Mouse (Mus musculus) hematopoietic stem cell, adult 5-6 weeks (primary cell): ENCODE results near the gene Ddb2. TPM values are rescaled to one million over a fixed set of nuclear protein-coding genes. Genes with fewer than 3 reads are reported as not detected.
A peak's percentile ranks its signal among the peaks of the same experiment; 100 is the strongest.
"Not testable (repeated sequence)": the region's sequence is repeated elsewhere in the genome, so short reads cannot be mapped to it uniquely, and the experiment has no call there.

Experiments used
- ATAC-seq, 2 experiments: fragments of 125-278 bp in 1 of 2; replicated peaks in 1 of 2; 2 replicates each; pipeline ENCODE4 v1.8.0; 2016 to 2017; ENCODE audit warnings: inconsistent platforms in 2 of 2, mild to moderate bottlenecking in 2 of 2, moderate number of reproducible peaks in 2 of 2, low read depth in 1 of 2, moderate TSS enrichment in 1 of 2; ENCODE audit not compliant: low FRiP score in 2 of 2, poor library complexity in 2 of 2, severe bottlenecking in 2 of 2, insufficient read depth in 1 of 2, low TSS enrichment in 1 of 2
- total RNA-seq: library from RNA; stranded (forward); fragments of 172-1452, 232-1000 nt; gene quantifications from 2 replicates; pipeline ENCODE4 v1.2.3, GENCODE M21; 2017

Ddb2 gene
- total RNA-seq, 1 experiment from 2014 or later, result 33.9 TPM

- peak in 1 of 2 experiments; percentile 22; a peak in 2 of 4 replicates for ATAC-seq
These were observed 20.6 kb upstream of the Ddb2 start for GRCm38 (mm10) chr2:91257126-91257980.

- ATAC-seq, result peak; percentile 19 to 41; a peak in 3 of 4 replicates
These were observed 19.7 kb upstream of the Ddb2 start for GRCm38 (mm10) chr2:91256256-91257125.

DNA sequence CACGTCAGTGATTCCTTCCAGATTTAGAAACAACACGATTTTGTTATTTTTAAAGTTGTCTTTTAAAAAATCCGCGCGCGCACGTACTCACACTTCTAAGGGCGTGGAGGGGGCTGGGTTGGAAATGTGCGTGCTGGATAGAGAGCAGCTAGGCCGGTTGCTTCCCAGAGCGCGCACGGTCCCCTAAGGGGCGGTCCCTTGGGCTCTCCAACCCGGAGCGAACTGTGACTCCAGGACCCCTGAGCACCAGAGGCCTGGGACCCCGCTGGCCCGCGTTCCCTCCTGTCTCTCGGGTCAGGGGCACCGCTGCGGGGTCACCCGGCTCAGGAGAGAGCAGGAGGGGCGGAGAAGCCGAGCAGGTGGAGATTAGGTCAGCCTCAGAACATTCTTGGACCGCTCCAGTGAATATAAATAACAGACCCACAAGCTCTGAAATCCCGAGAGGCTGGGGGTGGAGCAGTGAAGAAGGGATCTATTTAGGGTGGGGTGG, 18.9 kb upstream of the Ddb2 start, which contains the start of gene Pacsin3:
Gene Pacsin3, plus strand, starts transcription at position 294 of the 490 bp plus-strand sequence.
- no peak for ATAC-seq

DNA sequence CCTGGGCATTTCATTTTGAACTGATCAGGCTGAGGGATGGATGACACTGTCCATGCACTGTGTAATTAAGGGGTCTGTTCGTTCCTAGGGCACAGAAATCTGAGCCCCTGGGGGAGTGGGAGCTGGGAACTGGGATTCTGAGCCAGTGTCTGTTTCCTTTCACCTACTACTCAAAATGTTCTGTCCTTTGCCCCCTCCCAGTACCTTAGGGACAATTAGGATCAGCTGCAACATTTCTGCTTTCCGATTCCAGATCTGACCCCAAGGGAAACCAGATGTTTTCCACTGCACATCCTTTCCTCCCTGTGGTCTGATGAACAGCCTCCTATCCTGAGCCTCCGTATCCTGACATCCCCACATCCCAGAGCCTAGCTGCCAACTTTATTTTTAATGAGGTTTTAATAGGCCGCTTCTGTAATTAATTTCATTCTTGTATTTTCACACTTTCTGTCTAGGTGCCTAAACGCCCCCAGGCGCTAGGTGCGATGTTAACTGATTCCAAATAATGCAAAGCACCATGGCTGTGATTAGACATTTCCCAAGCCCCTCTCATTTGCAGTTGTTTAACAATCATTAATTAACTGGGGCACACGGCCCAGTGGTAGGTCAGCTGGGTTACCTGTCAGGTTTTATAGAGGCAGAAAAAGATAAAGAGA, 18.1 kb upstream of the Ddb2 start:
- ATAC-seq, result no peak

- ATAC-seq, result no peak
These were observed 15.7 kb upstream of the Ddb2 start for GRCm38 (mm10) chr2:91252512-91252911.

- ATAC-seq, result no peak
These were observed 15.2 kb upstream of the Ddb2 start for GRCm38 (mm10) chr2:91252001-91252400.

DNA sequence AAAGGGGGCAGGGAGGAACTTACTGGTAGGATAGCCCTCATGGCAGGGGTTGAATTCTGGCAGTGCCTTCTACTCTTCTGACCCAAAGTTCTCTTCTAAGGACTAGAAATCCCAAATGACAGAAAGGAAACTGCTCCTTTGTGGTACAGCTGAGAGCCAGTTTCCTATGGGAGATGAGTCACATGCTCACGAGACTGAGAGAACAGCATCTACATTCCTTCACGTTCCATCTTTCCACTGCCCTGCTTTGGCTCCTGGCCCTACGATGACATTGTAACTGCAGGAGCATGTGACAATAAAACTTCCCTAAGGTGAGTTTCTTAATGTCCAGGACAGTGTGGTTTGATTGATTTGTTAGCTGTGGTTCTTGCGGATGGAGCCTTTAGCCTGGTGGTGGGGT, 11.6 kb upstream of the Ddb2 start:
- ATAC-seq, result no peak

DNA sequence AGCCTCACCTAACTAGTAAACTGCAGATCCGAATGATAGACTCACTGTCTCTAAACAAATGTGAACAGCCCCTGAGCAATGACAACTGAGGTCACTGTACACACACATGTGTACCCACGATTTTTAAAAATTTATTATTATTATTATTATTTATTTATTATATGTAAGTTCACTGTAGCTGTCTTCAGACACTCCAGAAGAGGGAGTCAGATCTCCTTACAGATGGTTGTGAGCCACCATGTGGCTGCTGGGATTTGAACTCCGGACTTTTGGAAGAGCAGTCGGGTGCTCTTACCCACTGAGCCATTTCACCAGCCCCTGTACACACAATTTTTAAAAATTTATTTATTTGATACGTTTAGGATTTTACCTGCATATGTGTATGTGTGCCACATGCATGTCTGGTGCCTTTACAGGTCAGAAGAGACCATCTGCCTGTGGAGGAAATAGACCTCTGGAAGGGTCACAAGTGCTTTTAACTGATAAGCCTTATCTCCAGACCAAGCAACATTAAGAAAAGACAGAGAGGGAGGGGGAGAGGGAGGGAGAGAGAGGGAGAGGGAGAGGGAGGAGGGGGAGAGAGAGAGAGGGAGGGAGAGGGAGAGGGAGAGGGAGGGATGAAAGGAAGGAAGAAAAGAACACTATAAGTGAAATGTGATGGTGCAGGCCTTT, 7.9 kb upstream of the Ddb2 start:
- ATAC-seq, result no peak

DNA sequence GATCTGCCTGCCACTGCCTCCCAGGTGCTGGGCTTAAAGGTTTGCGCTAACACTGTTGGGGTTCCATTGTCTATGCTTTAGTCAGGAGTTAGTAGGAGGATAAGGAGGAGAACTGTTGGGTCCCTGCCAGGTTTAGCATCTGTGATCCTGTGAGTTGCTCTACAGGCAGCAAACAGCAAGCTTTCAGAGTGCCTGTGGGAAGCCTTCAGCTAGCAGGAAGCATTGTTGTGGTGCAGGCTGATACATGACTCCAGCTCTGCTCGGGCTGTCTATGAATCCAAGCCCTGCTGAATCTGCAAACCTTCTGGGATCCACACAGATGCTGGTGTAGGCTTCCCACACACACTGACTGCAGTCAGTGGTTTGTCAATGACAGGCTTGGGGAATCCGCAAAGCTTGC, 6.6 kb upstream of the Ddb2 start:
- no peak for ATAC-seq

DNA sequence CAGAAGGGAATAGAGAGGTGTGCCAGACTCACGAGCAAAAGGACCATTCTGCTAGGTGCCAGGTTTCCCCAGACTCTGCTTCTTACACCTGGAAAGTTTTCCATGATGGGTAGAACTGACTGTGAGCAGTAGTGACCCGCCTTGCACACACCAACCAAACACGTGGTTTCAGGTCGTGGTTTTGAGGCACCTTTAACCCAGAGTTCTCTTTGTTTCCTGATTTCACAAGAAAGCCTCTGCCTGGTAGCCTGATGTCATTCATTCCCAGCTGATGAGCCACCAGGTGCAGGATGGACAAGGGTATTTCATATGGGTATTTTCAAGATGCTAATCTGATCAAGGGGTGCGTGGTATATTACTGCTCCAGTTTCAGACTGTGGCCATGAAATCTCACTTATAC, 5.8 kb upstream of the Ddb2 start:
- ATAC-seq, result no peak

- not testable (repeated sequence) for ATAC-seq
These were observed 814 bp upstream of the Ddb2 start for GRCm38 (mm10) chr2:91237511-91238080.

GRCm38 (mm10) chr2:91229735-91230134, 7.0 kb downstream of the Ddb2 start:
- no peak for ATAC-seq

DNA sequence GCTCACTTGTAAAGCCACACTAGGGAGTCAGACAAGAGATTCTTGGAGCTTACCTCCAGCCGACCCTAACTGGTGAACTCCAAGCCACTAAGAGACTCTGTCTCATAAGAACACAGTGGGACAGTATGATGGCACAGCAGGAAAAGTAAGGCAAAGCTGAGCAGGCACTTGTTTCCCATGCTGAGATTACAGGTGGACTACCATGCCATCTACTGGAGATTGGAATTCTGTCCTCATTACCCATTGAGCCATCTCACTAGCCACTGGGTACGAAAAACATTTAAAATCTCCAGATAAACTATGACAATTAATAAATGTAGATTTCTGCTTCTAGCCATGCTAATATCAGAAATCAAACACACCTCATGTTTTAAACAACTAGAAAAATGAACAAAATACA, 13.2 kb downstream of the Ddb2 start:
- ATAC-seq, result no peak

DNA sequence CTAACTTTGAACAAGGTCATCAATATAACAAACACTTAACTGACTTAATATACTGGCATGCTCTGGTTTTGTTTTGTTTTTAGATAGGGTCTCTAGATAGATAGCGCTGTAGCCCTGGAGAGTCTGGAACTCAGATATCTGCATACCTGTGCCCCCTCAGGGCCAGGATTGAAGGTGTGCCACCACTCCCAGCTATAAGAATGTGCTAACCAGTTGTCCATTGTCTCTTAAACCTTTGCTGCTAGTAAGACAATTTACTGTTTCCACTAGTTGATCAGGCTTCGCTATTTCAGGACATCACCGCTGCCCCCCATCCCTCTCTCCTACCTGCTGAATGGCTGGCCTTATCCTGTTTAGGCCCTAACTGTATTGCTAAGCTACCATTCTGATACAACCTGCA, 16.3 kb downstream of the Ddb2 start:
- no peak for ATAC-seq

DNA sequence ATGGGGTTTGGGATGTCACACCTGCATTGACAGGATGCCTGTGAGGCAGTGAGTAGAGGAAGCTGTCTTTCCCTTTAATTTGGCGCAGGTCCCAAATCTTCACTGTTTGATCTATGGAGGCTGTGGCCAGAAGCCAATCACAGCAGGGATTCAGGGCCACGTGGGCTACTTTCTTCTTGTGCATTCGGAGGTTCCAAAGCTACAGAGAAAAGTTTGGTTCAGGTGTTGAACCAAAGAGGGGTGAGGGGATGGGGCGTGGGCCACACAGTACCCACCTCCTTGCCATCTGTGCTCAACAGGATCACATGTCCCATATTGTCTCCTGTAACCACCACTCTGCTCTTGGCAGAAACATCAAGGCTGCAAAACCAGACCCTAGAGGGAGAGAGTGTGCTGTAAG, 19.8 kb downstream of the Ddb2 start:
- no peak for ATAC-seq

GRCm38 (mm10) chr2:91213311-91213710, 23.5 kb downstream of the Ddb2 start:
- no peak for ATAC-seq

- ATAC-seq, result no peak
These were observed 30.5 kb downstream of the Ddb2 start for GRCm38 (mm10) chr2:91206254-91206775.
